In the genomic region with DNA sequence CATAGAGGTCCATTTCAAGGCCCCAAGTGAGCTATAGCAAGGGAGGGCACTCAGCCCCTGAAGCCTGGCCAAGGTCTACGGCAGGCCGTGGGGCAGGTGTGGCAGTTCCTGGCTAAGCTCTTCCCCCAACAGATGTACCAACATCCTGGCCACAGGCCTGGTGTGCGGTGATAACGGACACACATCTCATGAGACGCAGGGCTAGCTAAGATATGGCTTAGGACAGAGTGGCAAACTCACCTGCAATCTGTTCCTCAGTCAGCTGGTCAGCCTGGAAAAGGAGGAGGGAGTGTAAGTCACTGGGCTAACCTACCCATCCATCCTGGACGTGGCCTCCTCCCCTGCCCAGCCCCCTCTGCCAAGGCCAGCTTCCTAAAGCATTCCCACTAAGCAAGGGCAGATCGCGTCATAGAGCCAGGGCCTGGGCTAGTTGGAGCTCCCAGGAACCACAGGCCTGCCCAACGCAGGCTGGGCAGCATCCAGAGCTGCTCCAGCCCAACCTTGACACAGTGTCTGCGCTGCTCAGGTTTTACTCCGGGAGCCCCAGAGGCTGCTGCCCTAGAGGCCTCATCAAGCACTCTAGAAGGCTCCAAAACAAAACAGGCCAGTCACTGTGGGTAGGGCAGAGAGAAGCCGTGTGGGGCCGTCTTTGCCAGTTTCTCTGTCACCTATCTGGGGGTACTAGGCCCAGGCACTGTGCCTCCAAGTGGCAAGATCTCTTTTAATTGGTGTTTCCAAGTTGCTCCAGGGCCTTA, we compare ENCODE assay signal across 8 mouse cellular contexts. TPM values are rescaled to one million over a fixed set of nuclear protein-coding genes. Genes with fewer than 3 reads are reported as not detected.
DNase-seq lines count a peak whose midpoint lies in the region; ATAC-seq and TF ChIP-seq lines count a peak whose summit lies in the region.

No protein-coding gene starts in this region.

- peaks cover 17% of the 10 kb centered on the region for H3K4me1 ChIP-seq in lung, embryonic 14.5 days (ENCODE audit: insufficient read depth)
- H3K4me1 ChIP-seq in embryonic facial prominence, embryonic 14.5 days (ENCODE audit: control insufficient read depth, insufficient read depth, low read length) = peaks cover 38% of the 10 kb centered on the region
- peaks cover 62% of the 10 kb centered on the region for H3K4me1 ChIP-seq in limb, embryonic 10.5 days
- H3K4me1 ChIP-seq in neural tube, embryonic 15.5 days = peaks cover 62% of the 10 kb centered on the region

- H3K9ac ChIP-seq in lung, embryonic 14.5 days = peak overlapping the region; percentile 20; the same call in 1 of the 2 replicates
- H3K9ac ChIP-seq in embryonic facial prominence, embryonic 14.5 days (ENCODE audit: low read depth, low read length) = peak overlapping the region; percentile 45; the same call in 1 of the 2 replicates
- peak overlapping the region; percentile 34; the same call in 1 of the 2 replicates for H3K9ac ChIP-seq in neural tube, embryonic 15.5 days (replicated peaks)

- TF ChIP-seq CTCF in lung, embryonic 14.5 days (IDR thresholded peaks at IDR 0.05; ENCODE audit: low read depth) = no peak

- ATAC-seq in lung, embryonic 14.5 days (ENCODE audit: insufficient read depth) = no peak
- ATAC-seq in embryonic facial prominence, embryonic 14.5 days (ENCODE audit: low read depth) = no peak
- no peak for ATAC-seq in neural tube, embryonic 15.5 days (ENCODE audit: low FRiP score)
- ATAC-seq in activated CD4-positive, CD25-positive, alpha-beta regulatory T cell, adult 4 months = no peak

- H3K27ac ChIP-seq in lung, embryonic 14.5 days (ENCODE audit: low read depth) = no peak overlapping the region
- H3K27ac ChIP-seq in embryonic facial prominence, embryonic 14.5 days (replicated peaks; ENCODE audit: low read depth, low read length) = peak overlapping the region; percentile 39
- peak overlapping the region; percentile 51; the same call in 1 of the 2 replicates for H3K27ac ChIP-seq in limb, embryonic 10.5 days
- H3K27ac ChIP-seq in neural tube, embryonic 15.5 days (replicated peaks) = peak overlapping the region; percentile 11; the same call in 1 of the 2 replicates

- DNase-seq in lung, embryonic 14.5 days = no peak
- DNase-seq in lung, postnatal 36 days = no peak
- no peak for DNase-seq in embryonic facial prominence, embryonic 14.5 days (ENCODE audit: low spot score)
- DNase-seq in limb, embryonic 10.5 days (ENCODE audit: low spot score) = no peak
- no peak for DNase-seq in lung, postnatal 25 days (ENCODE audit: low spot score)
- no peak for DNase-seq in urinary bladder, postnatal 36 days (ENCODE audit: low spot score in 2 of 2)

- H3K4me2 ChIP-seq in lung, embryonic 14.5 days = no peak overlapping the region
- H3K4me2 ChIP-seq in embryonic facial prominence, embryonic 14.5 days (ENCODE audit: low read depth, low read length) = peak overlapping the region; percentile 17
- peak overlapping the region; percentile 80 for H3K4me2 ChIP-seq in neural tube, embryonic 15.5 days

- H3K4me3 ChIP-seq in lung, embryonic 14.5 days (ENCODE audit: low read depth, low read length) = no peak overlapping the region
- H3K4me3 ChIP-seq in embryonic facial prominence, embryonic 14.5 days (ENCODE audit: low read depth, low read length) = peak overlapping the region; percentile 8; the same call in 1 of the 2 replicates
- peak overlapping the region; percentile 23 for H3K4me3 ChIP-seq in limb, embryonic 10.5 days
- H3K4me3 ChIP-seq in neural tube, embryonic 15.5 days (replicated peaks) = peak overlapping the region; percentile 8

- no peaks in the 10 kb centered on the region for H3K27me3 ChIP-seq in lung, embryonic 14.5 days (ENCODE audit: insufficient read depth, low read length)
- no peaks in the 10 kb centered on the region for H3K27me3 ChIP-seq in embryonic facial prominence, embryonic 14.5 days (replicated peaks; ENCODE audit: control insufficient read depth, insufficient read depth, low read length)
- no peaks in the 10 kb centered on the region for H3K27me3 ChIP-seq in limb, embryonic 10.5 days (ENCODE audit: low read depth, poor library complexity, severe bottlenecking)
- H3K27me3 ChIP-seq in neural tube, embryonic 15.5 days (replicated peaks) = no peaks in the 10 kb centered on the region

- no peaks in the 10 kb centered on the region for H3K9me3 ChIP-seq in lung, embryonic 14.5 days (ENCODE audit: low read depth, low read length)
- H3K9me3 ChIP-seq in embryonic facial prominence, embryonic 14.5 days (ENCODE audit: control insufficient read depth, low read length) = no peaks in the 10 kb centered on the region
- H3K9me3 ChIP-seq in limb, embryonic 10.5 days (replicated peaks) = no peaks in the 10 kb centered on the region
- no peaks in the 10 kb centered on the region for H3K9me3 ChIP-seq in neural tube, embryonic 15.5 days (replicated peaks)

- 74% methylated on average over 13 of the region's 13 CpGs for WGBS in lung, embryonic 14.5 days
- WGBS in embryonic facial prominence, embryonic 14.5 days = 77% methylated on average over 13 of the region's 13 CpGs
- 84% methylated on average over 13 of the region's 13 CpGs for WGBS in limb, embryonic 10.5 days
- WGBS in neural tube, embryonic 15.5 days = 85% methylated on average over 13 of the region's 13 CpGs

- peaks cover 73% of the 10 kb centered on the region for H3K36me3 ChIP-seq in lung, embryonic 14.5 days (ENCODE audit: insufficient read depth)
- H3K36me3 ChIP-seq in embryonic facial prominence, embryonic 14.5 days (ENCODE audit: control insufficient read depth, insufficient read depth, low read length) = peaks cover 56% of the 10 kb centered on the region
- peaks cover 76% of the 10 kb centered on the region for H3K36me3 ChIP-seq in limb, embryonic 10.5 days
- H3K36me3 ChIP-seq in neural tube, embryonic 15.5 days = peaks cover 48% of the 10 kb centered on the region

RNA-seq across cellular contexts. Expression of a gene that starts 4.3 kb away (rescaled TPM):
- 139 and 155 TPM in 2 replicates for polyA plus RNA-seq in lung, embryonic 14.5 days (2014; fragmentation: Nextera tagmentation; extraction: Ambion mirVana)
- polyA plus RNA-seq in embryonic facial prominence, embryonic 14.5 days (2014; fragmentation: Nextera tagmentation; extraction: Ambion mirVana) = 164 and 189 TPM in 2 replicates
- polyA plus RNA-seq in limb, embryonic 10.5 days (2016; fragmentation: Nextera tagmentation; extraction: Ambion mirVana) = 127 and 134 TPM in 2 replicates
- 336 and 404 TPM in 2 replicates for polyA plus RNA-seq in neural tube, embryonic 15.5 days (2015; fragmentation: Nextera tagmentation; extraction: Ambion mirVana)
- 100 to 1,000 TPM; 106 to 159 TPM for polyA plus RNA-seq in activated CD4-positive, CD25-positive, alpha-beta regulatory T cell, adult 4 months (2017; shearing (Covaris generic))

RNA-seq across cellular contexts. Expression of a gene that starts 13.3 kb away (rescaled TPM):
- 1.3 and 1.6 TPM in 2 replicates for polyA plus RNA-seq in lung, embryonic 14.5 days (2014; fragmentation: Nextera tagmentation; extraction: Ambion mirVana)
- 1.8 and 1.9 TPM in 2 replicates for polyA plus RNA-seq in embryonic facial prominence, embryonic 14.5 days (2014; fragmentation: Nextera tagmentation; extraction: Ambion mirVana)
- 0.18 and 0.43 TPM in 2 replicates for polyA plus RNA-seq in limb, embryonic 10.5 days (2016; fragmentation: Nextera tagmentation; extraction: Ambion mirVana)
- 1.1 and 1.3 TPM in 2 replicates for polyA plus RNA-seq in neural tube, embryonic 15.5 days (2015; fragmentation: Nextera tagmentation; extraction: Ambion mirVana)
- 10 to 100 TPM; 11.8 to 13.2 TPM for polyA plus RNA-seq in activated CD4-positive, CD25-positive, alpha-beta regulatory T cell, adult 4 months (2017; shearing (Covaris generic))

RNA-seq across cellular contexts. Expression of a gene that starts 24.9 kb away (rescaled TPM):
- polyA plus RNA-seq in lung, embryonic 14.5 days (2014; fragmentation: Nextera tagmentation; extraction: Ambion mirVana) = 3.1 and 3.3 TPM in 2 replicates
- 20.9 and 21.9 TPM in 2 replicates for polyA plus RNA-seq in embryonic facial prominence, embryonic 14.5 days (2014; fragmentation: Nextera tagmentation; extraction: Ambion mirVana)
- 2.6 and 5.7 TPM in 2 replicates for polyA plus RNA-seq in limb, embryonic 10.5 days (2016; fragmentation: Nextera tagmentation; extraction: Ambion mirVana)
- polyA plus RNA-seq in neural tube, embryonic 15.5 days (2015; fragmentation: Nextera tagmentation; extraction: Ambion mirVana) = 117 and 137 TPM in 2 replicates
- not detected for polyA plus RNA-seq in activated CD4-positive, CD25-positive, alpha-beta regulatory T cell, adult 4 months (2017; shearing (Covaris generic))

RNA-seq across cellular contexts. Expression of a gene that starts 28.0 kb away (rescaled TPM):
- polyA plus RNA-seq in lung, embryonic 14.5 days (2014; fragmentation: Nextera tagmentation; extraction: Ambion mirVana) = 10.8 and 11.1 TPM in 2 replicates
- polyA plus RNA-seq in embryonic facial prominence, embryonic 14.5 days (2014; fragmentation: Nextera tagmentation; extraction: Ambion mirVana) = 27.0 and 29.1 TPM in 2 replicates
- polyA plus RNA-seq in limb, embryonic 10.5 days (2016; fragmentation: Nextera tagmentation; extraction: Ambion mirVana) = 15.4 and 18.5 TPM in 2 replicates
- polyA plus RNA-seq in neural tube, embryonic 15.5 days (2015; fragmentation: Nextera tagmentation; extraction: Ambion mirVana) = 4.0 and 4.1 TPM in 2 replicates
- not detected for polyA plus RNA-seq in activated CD4-positive, CD25-positive, alpha-beta regulatory T cell, adult 4 months (2017; shearing (Covaris generic))

RNA-seq across cellular contexts. Expression of a gene that starts 39.9 kb away (rescaled TPM):
- 0.11 and 0.20 TPM in 2 replicates for polyA plus RNA-seq in lung, embryonic 14.5 days (2014; fragmentation: Nextera tagmentation; extraction: Ambion mirVana)
- polyA plus RNA-seq in embryonic facial prominence, embryonic 14.5 days (2014; fragmentation: Nextera tagmentation; extraction: Ambion mirVana) = 2.1 and 2.3 TPM in 2 replicates
- 0.79 and 1.5 TPM in 2 replicates for polyA plus RNA-seq in limb, embryonic 10.5 days (2016; fragmentation: Nextera tagmentation; extraction: Ambion mirVana)
- polyA plus RNA-seq in neural tube, embryonic 15.5 days (2015; fragmentation: Nextera tagmentation; extraction: Ambion mirVana) = 43.3 and 52.0 TPM in 2 replicates
- not detected for polyA plus RNA-seq in activated CD4-positive, CD25-positive, alpha-beta regulatory T cell, adult 4 months (2017; shearing (Covaris generic))
